Mouse (Mus musculus) liver, adult 2 months (tissue): ENCODE data around the gene Greb1.

Experiments used
- CTCF ChIP-seq: fragments of 200-500 bp; IDR thresholded peaks from 2 replicates; pipeline ENCODE4 v1.5.1; 2011; ENCODE audit warnings: low read depth, low read length, control low read depth
- POLR2A ChIP-seq: fragments of 200-500 bp; IDR thresholded peaks from 2 replicates; pipeline ENCODE4 v1.6.1; 2011; ENCODE audit warnings: low read length, control low read depth; ENCODE audit not compliant: insufficient read depth; ENCODE audit errors: extremely low read depth

DNA sequence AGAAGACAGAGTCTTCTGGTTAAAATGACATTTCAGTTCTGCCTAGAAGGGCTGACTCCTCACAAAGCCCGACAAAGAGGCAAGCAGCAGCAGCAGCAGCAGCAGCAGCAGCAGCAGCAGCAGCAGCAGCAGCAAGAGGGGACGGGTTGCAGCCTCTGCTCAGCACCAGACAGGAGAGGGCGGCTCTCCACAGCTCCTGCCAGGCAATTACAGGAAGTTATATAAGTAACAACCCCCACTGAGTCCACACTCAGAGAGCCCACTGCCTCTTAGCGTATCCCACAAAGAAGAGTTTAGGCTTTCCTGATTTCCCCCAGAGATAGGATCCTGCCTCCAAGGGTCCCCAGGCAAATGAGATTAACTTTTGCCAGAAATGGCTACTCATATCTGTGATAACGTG is 60.6 kb downstream of the Greb1 start:
- TF ChIP-seq POLR2A (no peak), CTCF (no peak)
